Mouse (Mus musculus) C2C12 (cell line): ENCODE measurements around the gene Ces1b. TPM values are rescaled to one million over a fixed set of nuclear protein-coding genes. Genes with fewer than 3 reads are reported as not detected.

Experiments used
- H3K27me3 ChIP-seq: one replicate; pipeline ENCODE4 v1.6.1; 2011; ENCODE audit not compliant: control insufficient read depth, insufficient read depth, insufficient read length
- H3K36me3 ChIP-seq: one replicate; pipeline ENCODE4 v1.6.1; 2011; ENCODE audit not compliant: control insufficient read depth, insufficient read depth
- H3K4me3 ChIP-seq: one replicate; pipeline ENCODE4 v1.5.1; 2011; ENCODE audit warnings: mild to moderate bottlenecking, control low read depth; ENCODE audit not compliant: poor library complexity, insufficient read depth, severe bottlenecking
- H3K79me2 ChIP-seq: one replicate; pipeline ENCODE4 v1.6.1; 2011; ENCODE audit not compliant: control insufficient read depth, insufficient read depth
- H3K79me3 ChIP-seq: one replicate; pipeline ENCODE4 v1.6.1; 2011; ENCODE audit warnings: low read depth, control low read depth
- H3ac ChIP-seq: one replicate; pipeline ENCODE3; 2011; ENCODE audit warnings: low read depth; ENCODE audit not compliant: control insufficient read depth, insufficient read length
- CEBPB ChIP-seq: IDR thresholded peaks from one replicate; pipeline ENCODE4 v1.6.1; 2011; ENCODE audit warnings: low read depth, mild to moderate bottlenecking, control low read depth, moderate library complexity
- CTCF ChIP-seq: IDR thresholded peaks from one replicate; pipeline ENCODE4 v1.5.1; 2011; ENCODE audit not compliant: control insufficient read depth, insufficient read depth, insufficient read length
- FOSL1 ChIP-seq: IDR thresholded peaks from one replicate; pipeline ENCODE4 v1.8.0; 2011; ENCODE audit warnings: mild to moderate bottlenecking, low read length; ENCODE audit not compliant: poor library complexity, insufficient read depth, severe bottlenecking
- MAX ChIP-seq: IDR thresholded peaks from one replicate; pipeline ENCODE4 v1.6.1; 2011; ENCODE audit warnings: mild to moderate bottlenecking, control low read depth
- MYOD1 ChIP-seq: IDR thresholded peaks from one replicate; pipeline ENCODE4 v1.6.1; 2011; ENCODE audit warnings: low read depth; ENCODE audit not compliant: control insufficient read depth, insufficient read length
- MYOG ChIP-seq: IDR thresholded peaks from one replicate; pipeline ENCODE4 v1.6.1; 2011; ENCODE audit not compliant: control insufficient read depth, insufficient read length; ENCODE audit errors: extremely low read depth
- USF1 ChIP-seq: IDR thresholded peaks from one replicate; pipeline ENCODE4 v1.6.1; 2011; ENCODE audit warnings: low read depth, mild to moderate bottlenecking, control low read depth, moderate library complexity
- polyA plus RNA-seq: library from polyadenylated mRNA; unstranded; fragments of >200 nt; fragmentation: generic; extraction: Trizol; gene quantifications from one replicate; pipeline ENCODE4 v1.2.1, GENCODE M21; 2012; ENCODE audit warnings: missing spikeins

Ces1b gene
- polyA plus RNA-seq, 1 experiment, result not detected

- H3K4me3 ChIP-seq, result no peak within 1 kb of the TSS
- no peaks in the 10 kb centered on the region for H3K36me3 ChIP-seq
- no peaks in the 10 kb centered on the region for H3K79me3 ChIP-seq
- H3K27me3 ChIP-seq, result no peaks in the 10 kb centered on the region
- H3K79me2 ChIP-seq, result no peaks in the 10 kb centered on the region
- no peak for TF ChIP-seq MAX
- no peak for TF ChIP-seq FOSL1
- no peak within 1 kb of the TSS for H3ac ChIP-seq
Measured at GRCm38 (mm10) chr8:93048092-93048491, 31.7 kb downstream of the Ces1b start, which contains the start of gene Ces1a. TSS of gene Ces1a (minus strand) at chr8:93048192.

GRCm38 (mm10) chr8:93043083-93043482, 36.7 kb downstream of the Ces1b start:
- H3ac ChIP-seq, result no peak overlapping the region
- no peaks in the 10 kb centered on the region for H3K36me3 ChIP-seq
- TF ChIP-seq MYOD1, result no peak
- H3K79me2 ChIP-seq, result no peaks in the 10 kb centered on the region
- no peaks in the 10 kb centered on the region for H3K27me3 ChIP-seq
- H3K4me3 ChIP-seq, result no peak overlapping the region
- H3K79me3 ChIP-seq, result no peaks in the 10 kb centered on the region

GRCm38 (mm10) chr8:93040776-93041567, 38.8 kb downstream of the Ces1b start:
- Histone ChIP-seq H3K79me3 (no peaks in the 10 kb centered on the region), H3ac (no peak overlapping the region), H3K4me3 (no peak overlapping the region), H3K36me3 (no peaks in the 10 kb centered on the region), H3K27me3 (no peaks in the 10 kb centered on the region), H3K79me2 (no peaks in the 10 kb centered on the region)
- TF ChIP-seq MAX, result no peak
- no peak for TF ChIP-seq CTCF
- TF ChIP-seq MYOG, result no peak
- TF ChIP-seq MYOD1, result no peak
- no peak for TF ChIP-seq FOSL1
- TF ChIP-seq USF1, result no peak
- TF ChIP-seq CEBPB, result no peak

- H3K4me3 ChIP-seq, result no peak overlapping the region
- no peaks in the 10 kb centered on the region for H3K79me2 ChIP-seq
- TF ChIP-seq USF1 (no peak), MYOG (no peak), FOSL1 (no peak), MAX (no peak), MYOD1 (no peak), CEBPB (no peak)
- H3ac ChIP-seq, result no peak overlapping the region
- no peaks in the 10 kb centered on the region for H3K27me3 ChIP-seq
- no peaks in the 10 kb centered on the region for H3K79me3 ChIP-seq
- no peaks in the 10 kb centered on the region for H3K36me3 ChIP-seq
Measured at GRCm38 (mm10) chr8:93040256-93040655, 39.6 kb downstream of the Ces1b start.

- TF ChIP-seq USF1 (no peak), CTCF (no peak), MYOG (no peak), MYOD1 (no peak), CEBPB (no peak), FOSL1 (no peak), MAX (no peak)
- no peaks in the 10 kb centered on the region for H3K36me3 ChIP-seq
- no peaks in the 10 kb centered on the region for H3K27me3 ChIP-seq
- no peak overlapping the region for H3K4me3 ChIP-seq
- no peaks in the 10 kb centered on the region for H3K79me2 ChIP-seq
- no peaks in the 10 kb centered on the region for H3K79me3 ChIP-seq
- H3ac ChIP-seq, result no peak overlapping the region
Measured at GRCm38 (mm10) chr8:93038831-93039230, 41.0 kb downstream of the Ces1b start.

GRCm38 (mm10) chr8:93030664-93031063, 49.2 kb downstream of the Ces1b start:
- no peak overlapping the region for H3K4me3 ChIP-seq
- H3K27me3 ChIP-seq, result no peaks in the 10 kb centered on the region
- TF ChIP-seq MYOD1 (no peak), USF1 (no peak), MAX (no peak), CTCF (no peak), CEBPB (no peak), MYOG (no peak), FOSL1 (no peak)
- H3ac ChIP-seq, result no peak overlapping the region
- H3K36me3 ChIP-seq, result no peaks in the 10 kb centered on the region
- H3K79me2 ChIP-seq, result no peaks in the 10 kb centered on the region
- H3K79me3 ChIP-seq, result no peaks in the 10 kb centered on the region
